Mouse (Mus musculus) erythroblast, embryonic 14.5 days (primary cell): ENCODE data around the gene Pole4. TPM values are rescaled to one million over a fixed set of nuclear protein-coding genes. Genes with fewer than 3 reads are reported as not detected.

Source experiments
- H3K27me3 ChIP-seq: 2 replicates; pipeline ENCODE4 v1.6.1; 2012; ENCODE audit warnings: inconsistent platforms; ENCODE audit not compliant: control insufficient read depth
- H3K36me3 ChIP-seq: 2 replicates; pipeline ENCODE4 v1.6.1; 2012; ENCODE audit warnings: mild to moderate bottlenecking, inconsistent platforms; ENCODE audit not compliant: control insufficient read depth
- H3K4me1 ChIP-seq: 2 replicates; pipeline ENCODE4 v1.6.1; 2012; ENCODE audit warnings: inconsistent platforms; ENCODE audit not compliant: control insufficient read depth
- H3K4me3 ChIP-seq: replicated peaks from 2 replicates; pipeline ENCODE3; 2012; ENCODE audit warnings: moderate library complexity, mild to moderate bottlenecking, inconsistent platforms
- H3K9me3 ChIP-seq: 2 replicates; pipeline ENCODE4 v1.6.1; 2012; ENCODE audit warnings: low read length, inconsistent platforms, mixed read lengths; ENCODE audit not compliant: control insufficient read depth
- GATA1 ChIP-seq: IDR thresholded peaks from 2 replicates; pipeline ENCODE4 v1.6.1; 2012; ENCODE audit warnings: low read length, inconsistent platforms, mixed read lengths
- TAL1 ChIP-seq: IDR thresholded peaks from 3 replicates; pipeline ENCODE4 v1.6.1; 2012; ENCODE audit warnings: low read length, inconsistent platforms, mixed read lengths
- polyA plus RNA-seq: library from polyadenylated mRNA; stranded (reverse); fragments of >175 nt; gene quantifications from 2 replicates; pipeline ENCODE4 v1.2.3, GENCODE M21; 2012

Pole4 gene
- 13.6 and 17.6 TPM in 2 replicates for polyA plus RNA-seq

DNA sequence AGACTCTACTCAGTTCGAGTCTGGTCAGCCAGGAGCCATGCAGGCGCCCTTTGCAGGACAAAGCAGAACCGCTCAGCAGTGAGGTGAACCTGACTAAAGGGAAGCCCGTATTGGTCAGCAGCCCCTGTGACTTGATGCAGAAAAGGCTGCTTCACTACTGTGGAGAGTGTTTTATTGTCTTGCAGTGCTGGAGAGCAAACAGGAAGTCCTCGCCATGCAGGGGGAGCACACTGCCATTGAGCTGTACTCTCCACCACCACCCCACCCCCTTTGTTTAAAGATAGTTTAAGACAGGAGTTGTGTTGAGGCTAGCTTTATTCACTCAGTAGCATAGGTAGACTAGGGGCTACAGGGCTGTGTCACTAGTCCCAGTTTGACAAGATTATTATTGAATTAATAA is at the start of gene Pole4:
Gene Pole4 (minus strand): TSS at position 145 of the 400 bp plus-strand sequence.
- Histone ChIP-seq H3K36me3 (no peaks in the 10 kb centered on the region), H3K27me3 (no peaks in the 10 kb centered on the region), H3K4me1 (no peaks in the 10 kb centered on the region; the same call in 1 of the 2 replicates), H3K4me3 (no peak within 1 kb of the TSS), H3K9me3 (no peaks in the 10 kb centered on the region)
- TF ChIP-seq GATA1 (no peak), TAL1 (no peak)

- Histone ChIP-seq H3K27me3 (no peaks in the 10 kb centered on the region), H3K4me3 (no peak overlapping the region), H3K9me3 (no peaks in the 10 kb centered on the region), H3K36me3 (no peaks in the 10 kb centered on the region; the same call in 1 of the 2 replicates), H3K4me1 (peaks cover 17% of the 10 kb centered on the region)
- TF ChIP-seq GATA1, result no peak
- no peak for TF ChIP-seq TAL1
Measured at GRCm38 (mm10) chr6:82754769-82755168, 49.6 kb upstream of the Pole4 start.

- Histone ChIP-seq H3K9me3 (no peaks in the 10 kb centered on the region), H3K36me3 (no peaks in the 10 kb centered on the region; the same call in 1 of the 2 replicates), H3K4me1 (peaks cover 17% of the 10 kb centered on the region), H3K4me3 (no peak overlapping the region), H3K27me3 (no peaks in the 10 kb centered on the region)
- TF ChIP-seq GATA1 (no peak), TAL1 (no peak)
Measured at GRCm38 (mm10) chr6:82753638-82754361, 48.6 kb upstream of the Pole4 start.

- Histone ChIP-seq H3K4me1 (peaks cover 17% of the 10 kb centered on the region), H3K36me3 (no peaks in the 10 kb centered on the region; the same call in 1 of the 2 replicates), H3K9me3 (no peaks in the 10 kb centered on the region), H3K4me3 (no peak overlapping the region), H3K27me3 (no peaks in the 10 kb centered on the region)
- TF ChIP-seq GATA1, result no peak
- TF ChIP-seq TAL1, result no peak
Measured at GRCm38 (mm10) chr6:82753061-82753460, 47.9 kb upstream of the Pole4 start.

GRCm38 (mm10) chr6:82751791-82752190 is 46.6 kb upstream of the Pole4 start:
- Histone ChIP-seq H3K27me3 (no peaks in the 10 kb centered on the region), H3K9me3 (no peaks in the 10 kb centered on the region), H3K4me3 (no peak overlapping the region), H3K4me1 (peaks cover 12% of the 10 kb centered on the region), H3K36me3 (no peaks in the 10 kb centered on the region; the same call in 1 of the 2 replicates)
- TF ChIP-seq GATA1, result no peak
- no peak for TF ChIP-seq TAL1

DNA sequence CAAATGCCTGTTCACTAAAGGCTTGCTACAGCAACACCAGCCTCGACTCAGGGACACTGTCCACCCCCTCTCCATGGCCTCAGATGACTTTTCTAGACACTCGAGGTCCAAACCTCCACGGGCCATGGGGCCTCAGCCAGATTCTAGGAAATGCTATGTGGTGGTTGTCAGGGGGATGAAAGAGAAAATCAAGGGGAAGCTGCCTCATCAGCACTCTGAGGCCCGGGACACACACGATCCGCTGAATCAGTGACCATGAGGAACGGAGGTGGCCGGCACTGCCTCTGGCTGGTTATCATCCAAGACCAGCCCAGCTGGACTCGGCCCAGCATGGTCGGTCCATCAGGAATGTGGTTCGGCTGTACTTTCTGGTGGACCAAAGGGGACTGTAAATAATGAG is 45.9 kb upstream of the Pole4 start:
- Histone ChIP-seq H3K4me1 (peaks cover 6% of the 10 kb centered on the region), H3K4me3 (no peak overlapping the region), H3K27me3 (no peaks in the 10 kb centered on the region), H3K36me3 (no peaks in the 10 kb centered on the region; the same call in 1 of the 2 replicates), H3K9me3 (no peaks in the 10 kb centered on the region)
- TF ChIP-seq GATA1 (no peak), TAL1 (no peak)

GRCm38 (mm10) chr6:82750063-82750462 is 44.9 kb upstream of the Pole4 start:
- Histone ChIP-seq H3K4me3 (no peak overlapping the region), H3K9me3 (no peaks in the 10 kb centered on the region), H3K36me3 (no peaks in the 10 kb centered on the region; the same call in 1 of the 2 replicates), H3K4me1 (peaks cover 3% of the 10 kb centered on the region), H3K27me3 (no peaks in the 10 kb centered on the region)
- TF ChIP-seq GATA1 (no peak), TAL1 (no peak)

GRCm38 (mm10) chr6:82748106-82748672 is 43.0 kb upstream of the Pole4 start:
- Histone ChIP-seq H3K36me3 (peaks cover 2% of the 10 kb centered on the region; the same call in 1 of the 2 replicates), H3K27me3 (no peaks in the 10 kb centered on the region), H3K9me3 (no peaks in the 10 kb centered on the region), H3K4me3 (no peak overlapping the region), H3K4me1 (no peaks in the 10 kb centered on the region; the same call in 1 of the 2 replicates)
- TF ChIP-seq TAL1 (no peak), GATA1 (no peak)

- Histone ChIP-seq H3K9me3 (no peaks in the 10 kb centered on the region), H3K4me3 (no peak overlapping the region), H3K27me3 (no peaks in the 10 kb centered on the region), H3K4me1 (no peaks in the 10 kb centered on the region), H3K36me3 (peaks cover 2% of the 10 kb centered on the region; the same call in 1 of the 2 replicates)
- TF ChIP-seq GATA1, result no peak
- TF ChIP-seq TAL1, result no peak
Measured at GRCm38 (mm10) chr6:82747085-82747484, 41.9 kb upstream of the Pole4 start.
